Mouse (Mus musculus) MEL (cell line): ENCODE measurements around the gene Elp5. TPM values are rescaled to one million over a fixed set of nuclear protein-coding genes. Genes with fewer than 3 reads are reported as not detected.
A peak's percentile ranks its signal among the peaks of the same experiment; 100 is the strongest.

ENCODE experiments used
- DNase-seq: peaks from one replicate; pipeline ENCODE4 v3.0.0; 2011; ENCODE audit warnings: low read depth, low spot score
- H3K27ac ChIP-seq: 2 replicates; pipeline ENCODE4 v1.5.1; 2012; ENCODE audit warnings: low read depth, mild to moderate bottlenecking, control low read depth, low read length, moderate library complexity; ENCODE audit not compliant: control insufficient read depth
- H3K27me3 ChIP-seq, 2 experiments: fragments of 150-350 bp in 1 of 2; sonication (generic) in 1 of 2; 2 replicates each; pipeline ENCODE4 v1.6.1; 2012; ENCODE audit warnings: low read length in 2 of 2, mild to moderate bottlenecking in 2 of 2, improper control_type of control experiment in 1 of 2, moderate library complexity in 1 of 2; ENCODE audit not compliant: insufficient read depth in 2 of 2, control insufficient read depth in 1 of 2
- H3K36me3 ChIP-seq, 2 experiments: 2 replicates each; pipeline ENCODE4 v1.6.1; 2012 to 2014; ENCODE audit warnings: low read length in 2 of 2, improper control_type of control experiment in 1 of 2, inconsistent platforms in 1 of 2, mild to moderate bottlenecking in 1 of 2; ENCODE audit not compliant: insufficient read depth in 2 of 2, control insufficient read depth in 1 of 2
- H3K4me1 ChIP-seq, 2 experiments: fragments of 150-350 bp in 1 of 2; sonication (generic) in 1 of 2; 2 replicates each; pipeline ENCODE4 v1.6.1; 2012; ENCODE audit warnings: low read length in 2 of 2, improper control_type of control experiment in 1 of 2, mild to moderate bottlenecking in 1 of 2; ENCODE audit not compliant: insufficient read depth in 2 of 2, control insufficient read depth in 1 of 2
- H3K4me3 ChIP-seq, 2 experiments: fragments of 150-350 bp in 1 of 2; sonication (generic) in 1 of 2; 2 replicates each; pipeline ENCODE4 v1.5.1; 2012; ENCODE audit warnings: low read depth in 2 of 2, low read length in 2 of 2, mild to moderate bottlenecking in 2 of 2, moderate library complexity in 2 of 2, control low read depth in 1 of 2, improper control_type of control experiment in 1 of 2; ENCODE audit not compliant: control insufficient read depth in 1 of 2, insufficient read depth in 1 of 2
- H3K79me2 ChIP-seq: 2 replicates; pipeline ENCODE4 v1.6.1; 2012; ENCODE audit warnings: mild to moderate bottlenecking, low read length, moderate library complexity; ENCODE audit not compliant: control insufficient read depth, poor library complexity, insufficient read depth
- H3K9ac ChIP-seq: 2 replicates; pipeline ENCODE4 v1.6.1; 2012; ENCODE audit warnings: low read depth, mild to moderate bottlenecking, control low read depth, low read length, moderate library complexity; ENCODE audit not compliant: control insufficient read depth, poor library complexity, severe bottlenecking
- H3K9me3 ChIP-seq: fragments of 150-350 bp; sonication (generic); replicated peaks from 2 replicates; pipeline ENCODE4 v1.6.1; 2012; ENCODE audit warnings: mild to moderate bottlenecking, low read length, improper control_type of control experiment, moderate library complexity; ENCODE audit not compliant: insufficient read depth
- BHLHE40 ChIP-seq: IDR thresholded peaks from 2 replicates; pipeline ENCODE4 v1.6.1; 2012; ENCODE audit warnings: low read depth, mild to moderate bottlenecking, inconsistent platforms, low read length, improper control_type of control experiment, borderline replicate concordance
- CHD1 ChIP-seq: IDR thresholded peaks from 2 replicates; pipeline ENCODE4 v1.6.1; 2012; ENCODE audit warnings: low read depth, mild to moderate bottlenecking, inconsistent platforms, low read length, improper control_type of control experiment
- CTCF ChIP-seq, 3 experiments: IDR thresholded peaks in 2 of 3; conservative IDR thresholded peaks in 1 of 3; 2 replicates each; pipeline ENCODE4 v1.5.1; 2011 to 2012; ENCODE audit warnings: low read length in 3 of 3, low read depth in 2 of 3, mild to moderate bottlenecking in 2 of 3, improper control_type of control experiment in 1 of 3, inconsistent platforms in 1 of 3, mixed read lengths in 1 of 3, moderate library complexity in 1 of 3; ENCODE audit not compliant: control insufficient read depth in 1 of 3, insufficient read depth in 1 of 3, poor library complexity in 1 of 3, severe bottlenecking in 1 of 3
- E2F4 ChIP-seq: IDR thresholded peaks from 2 replicates; pipeline ENCODE4 v1.6.1; 2011; ENCODE audit warnings: low read depth, low read length, improper control_type of control experiment, borderline replicate concordance
- ELF1 ChIP-seq: IDR thresholded peaks from 2 replicates; pipeline ENCODE4 v1.6.1; 2014; ENCODE audit warnings: low read depth, mild to moderate bottlenecking, inconsistent platforms, low read length, improper control_type of control experiment, moderate library complexity
- EP300 ChIP-seq, 2 experiments: IDR thresholded peaks; 2 replicates each; pipeline ENCODE4 v1.6.1; 2011; ENCODE audit warnings: improper control_type of control experiment in 2 of 2, low read length in 2 of 2, low read depth in 1 of 2, mild to moderate bottlenecking in 1 of 2
- ETS1 ChIP-seq: IDR thresholded peaks from 2 replicates; pipeline ENCODE4 v1.6.1; 2012; ENCODE audit warnings: low read depth, mild to moderate bottlenecking, inconsistent platforms, low read length, improper control_type of control experiment, moderate library complexity
- GABPA ChIP-seq: IDR thresholded peaks from 2 replicates; pipeline ENCODE4 v1.6.1; 2012; ENCODE audit warnings: low read depth, mild to moderate bottlenecking, inconsistent platforms, low read length, improper control_type of control experiment, moderate library complexity
- GATA1 ChIP-seq: IDR thresholded peaks from 2 replicates; pipeline ENCODE4 v1.6.1; 2011; ENCODE audit warnings: low read depth, low read length, improper control_type of control experiment
- MAX ChIP-seq: IDR thresholded peaks from 2 replicates; pipeline ENCODE4 v1.6.1; 2011; ENCODE audit warnings: low read length, improper control_type of control experiment
- MAZ ChIP-seq: IDR thresholded peaks from 2 replicates; pipeline ENCODE4 v1.6.1; 2012; ENCODE audit warnings: low read depth, mild to moderate bottlenecking, inconsistent platforms, low read length, improper control_type of control experiment
- MEF2A ChIP-seq: IDR thresholded peaks from 2 replicates; pipeline ENCODE4 v1.6.1; 2014; ENCODE audit warnings: low read depth, mild to moderate bottlenecking, inconsistent platforms, low read length, improper control_type of control experiment; ENCODE audit not compliant: poor library complexity, insufficient replicate concordance, severe bottlenecking; ENCODE audit errors: extremely low read depth
- NELFE ChIP-seq: IDR thresholded peaks from 2 replicates; pipeline ENCODE4 v1.6.1; 2011; ENCODE audit warnings: low read depth, low read length, improper control_type of control experiment
- NRF1 ChIP-seq: IDR thresholded peaks from 2 replicates; pipeline ENCODE4 v1.6.1; 2014; ENCODE audit warnings: low read depth, mild to moderate bottlenecking, inconsistent platforms, low read length, improper control_type of control experiment, moderate library complexity; ENCODE audit not compliant: poor library complexity, insufficient read depth, severe bottlenecking
- POLR2A ChIP-seq, 2 experiments: IDR thresholded peaks; 2 replicates each; pipeline ENCODE4 v1.6.1; 2011 to 2012; ENCODE audit warnings: low read length in 2 of 2, mild to moderate bottlenecking in 2 of 2, control low read depth in 1 of 2, improper control_type of control experiment in 1 of 2, low read depth in 1 of 2, moderate library complexity in 1 of 2; ENCODE audit not compliant: control insufficient read depth in 1 of 2, insufficient read depth in 1 of 2, poor library complexity in 1 of 2
- POLR2AphosphoS2 ChIP-seq: IDR thresholded peaks from 2 replicates; pipeline ENCODE4 v1.6.1; 2011; ENCODE audit warnings: low read length, improper control_type of control experiment
- RAD21 ChIP-seq: IDR thresholded peaks from 2 replicates; pipeline ENCODE4 v1.6.1; 2011; ENCODE audit warnings: mild to moderate bottlenecking, low read depth, low read length, improper control_type of control experiment
- RCOR1 ChIP-seq: IDR thresholded peaks from 2 replicates; pipeline ENCODE4 v1.6.1; 2012; ENCODE audit warnings: low read depth, mild to moderate bottlenecking, inconsistent platforms, low read length, improper control_type of control experiment
- SIN3A ChIP-seq: IDR thresholded peaks from 2 replicates; pipeline ENCODE4 v1.6.1; 2012; ENCODE audit warnings: low read length, improper control_type of control experiment, inconsistent platforms
- SMC3 ChIP-seq: IDR thresholded peaks from 2 replicates; pipeline ENCODE4 v1.6.1; 2011; ENCODE audit warnings: low read depth, low read length, improper control_type of control experiment
- TAL1 ChIP-seq: IDR thresholded peaks from 2 replicates; pipeline ENCODE4 v1.6.1; 2012; ENCODE audit warnings: mild to moderate bottlenecking, inconsistent platforms, low read length, moderate library complexity, mixed read lengths
- TBP ChIP-seq: IDR thresholded peaks from 2 replicates; pipeline ENCODE4 v1.8.0; 2011; ENCODE audit warnings: low read depth, low read length, improper control_type of control experiment
- USF1 ChIP-seq: IDR thresholded peaks from 2 replicates; pipeline ENCODE4 v1.6.1; 2014; ENCODE audit warnings: low read depth, mild to moderate bottlenecking, inconsistent platforms, low read length, improper control_type of control experiment, moderate library complexity
- USF2 ChIP-seq, 2 experiments: IDR thresholded peaks; 2 replicates each; pipeline ENCODE4 v1.6.1; 2011 to 2012; ENCODE audit warnings: improper control_type of control experiment in 2 of 2, low read length in 2 of 2, borderline replicate concordance in 1 of 2, inconsistent platforms in 1 of 2, low read depth in 1 of 2, mild to moderate bottlenecking in 1 of 2; ENCODE audit not compliant: insufficient read depth in 1 of 2
- ZC3H11A ChIP-seq: IDR thresholded peaks from 2 replicates; pipeline ENCODE4 v1.6.1; 2012; ENCODE audit warnings: low read depth, mild to moderate bottlenecking, inconsistent platforms, low read length, improper control_type of control experiment
- ZNF384 ChIP-seq: IDR thresholded peaks from 2 replicates; pipeline ENCODE4 v1.6.1; 2012; ENCODE audit warnings: low read depth, mild to moderate bottlenecking, inconsistent platforms, low read length, improper control_type of control experiment
- polyA plus RNA-seq, 2 experiments: library from polyadenylated mRNA; stranded (reverse) in 1 of 2; unstranded in 1 of 2; fragments of >175 nt in 1 of 2; fragments of >200 nt in 1 of 2; gene quantifications; 2 replicates each; pipeline versions ENCODE4 v1.2.1 to v1.2.4; 2012; ENCODE audit warnings: low replicate concordance in 2 of 2, low read depth in 1 of 2; ENCODE audit not compliant: insufficient read length in 2 of 2, insufficient read depth in 1 of 2, missing spikeins in 1 of 2
- total RNA-seq: library from RNA; depleted of rRNA; stranded (reverse); fragments of 300-350 nt; gene quantifications from 2 replicates; pipeline ENCODE4 v1.2.3, GENCODE M21; 2012

Gene Elp5
- total and polyA plus RNA-seq, 3 experiments, result 189 to 222 TPM; not detected in 1

- H3K27me3 ChIP-seq, result no peaks in the 10 kb centered on the region
- H3K36me3 ChIP-seq, result peaks cover 3 to 4% of the 10 kb centered on the region in 2 experiments
- H3K4me3 ChIP-seq, result no peak within 1 kb of the TSS
- no peak for TF ChIP-seq EP300 (IDR thresholded peaks at IDR 0.05; ENCODE audit: low read depth in 1 of 2, low read length in 2 of 2)
- TF ChIP-seq CHD1, result no peak
- no peak for TF ChIP-seq ETS1
- no peak for TF ChIP-seq MAX
- TF ChIP-seq BHLHE40, result no peak
- no peak for TF ChIP-seq TBP
- TF ChIP-seq MEF2A, result no peak
- TF ChIP-seq POLR2A (IDR thresholded peaks at IDR 0.05; ENCODE audit: control insufficient read depth in 1 of 2, insufficient read depth in 1 of 2, low read depth in 1 of 2, low read length in 2 of 2, poor library complexity in 1 of 2), result no peak
- no peak for TF ChIP-seq MAZ
- TF ChIP-seq USF1, result no peak
- TF ChIP-seq RAD21, result no peak
- no peaks in the 10 kb centered on the region for H3K9me3 ChIP-seq
- no peak within 1 kb of the TSS for H3K27ac ChIP-seq
- H3K9ac ChIP-seq, result no peak within 1 kb of the TSS
- H3K79me2 ChIP-seq, result no peaks in the 10 kb centered on the region
- H3K4me1 ChIP-seq, result peaks cover 0 to 10% of the 10 kb centered on the region in 2 experiments; a peak in 3 of 4 replicates
- DNase-seq, result no peak
Measured at GRCm38 (mm10) chr11:69964650-69965270, 17.6 kb downstream of the Elp5 start, which contains the start of gene Cldn7. TSS of gene Cldn7 (plus strand) at chr11:69964779.

GRCm38 (mm10) chr11:69961841-69962240, 20.5 kb downstream of the Elp5 start:
- TF ChIP-seq ETS1 (no peak), SMC3 (no peak), CTCF (IDR thresholded peaks at IDR 0.05 in 2 of 3, conservative IDR thresholded peaks at IDR 0.05 in 1 of 3; ENCODE audit: control insufficient read depth in 1 of 3, insufficient read depth in 1 of 3, low read depth in 2 of 3, low read length in 3 of 3, poor library complexity in 1 of 3, severe bottlenecking in 1 of 3) (no peak), GABPA (no peak), TAL1 (no peak), USF2 (IDR thresholded peaks at IDR 0.05; ENCODE audit: borderline replicate concordance in 1 of 2, insufficient read depth in 1 of 2, low read depth in 1 of 2, low read length in 2 of 2) (no peak), E2F4 (no peak), CHD1 (no peak), GATA1 (no peak), NRF1 (no peak), MEF2A (no peak), ELF1 (no peak), EP300 (IDR thresholded peaks at IDR 0.05; ENCODE audit: low read depth in 1 of 2, low read length in 2 of 2) (no peak), ZNF384 (no peak), SIN3A (no peak), MAX (no peak), RCOR1 (no peak), POLR2AphosphoS2 (no peak), ZC3H11A (no peak), NELFE (no peak)

More at GRCm38 (mm10) chr11:69961841-69962240, 20.5 kb downstream of the Elp5 start:
- peaks cover 0 to 2% of the 10 kb centered on the region in 2 experiments; a peak in 2 of 4 replicates for H3K36me3 ChIP-seq
- DNase-seq, result peak; percentile 47
- no peak overlapping the region for H3K27ac ChIP-seq
- H3K27me3 ChIP-seq, result 0 out of 4 replicates have a peak, but pooled peaks cover 0 to 3% of the 10 kb centered on the region in 2 experiments
- no peak overlapping the region for H3K9ac ChIP-seq
- H3K9me3 ChIP-seq, result no peaks in the 10 kb centered on the region
- peaks cover 0 to 8% of the 10 kb centered on the region in 2 experiments; a peak in 3 of 4 replicates for H3K4me1 ChIP-seq
- H3K79me2 ChIP-seq, result no peaks in the 10 kb centered on the region
- H3K4me3 ChIP-seq, result no peak overlapping the region
